Mouse (Mus musculus) stomach, embryonic 16.5 days (tissue): ENCODE measurements around the gene Vwa5b1. TPM values are rescaled to one million over a fixed set of nuclear protein-coding genes. Genes with fewer than 3 reads are reported as not detected.

Experiments used
- ATAC-seq: fragments of 200-750 bp; cut with Nextera tagmentation; 2 replicates; pipeline ENCODE4 v1.8.0; 2017; ENCODE audit warnings: moderate number of reproducible peaks, moderate TSS enrichment; ENCODE audit not compliant: insufficient read depth, low FRiP score
- H3K27ac ChIP-seq: fragments of 300-500 bp; sonication (generic); 2 replicates; pipeline ENCODE4 v1.5.1; 2014; ENCODE audit warnings: low read length
- H3K27me3 ChIP-seq: fragments of 300-500 bp; sonication (generic); 2 replicates; pipeline ENCODE4 v1.6.1; 2014; ENCODE audit warnings: low read length, control low read depth, mixed read lengths; ENCODE audit not compliant: control insufficient read depth, insufficient read depth
- H3K36me3 ChIP-seq: fragments of 300-500 bp; sonication (generic); 2 replicates; pipeline ENCODE4 v1.6.1; 2014; ENCODE audit warnings: low read length; ENCODE audit not compliant: control insufficient read depth, insufficient read depth
- H3K4me1 ChIP-seq: fragments of 300-500 bp; sonication (generic); 2 replicates; pipeline ENCODE4 v1.6.1; 2014; ENCODE audit warnings: low read length, control low read depth, mixed read lengths; ENCODE audit not compliant: control insufficient read depth, insufficient read depth
- H3K4me2 ChIP-seq: fragments of 300-500 bp; sonication (generic); 2 replicates; pipeline ENCODE4 v1.6.1; 2014; ENCODE audit warnings: low read depth, low read length, mixed read lengths
- H3K4me3 ChIP-seq: fragments of 300-500 bp; sonication (generic); replicated peaks from 2 replicates; pipeline ENCODE4 v1.5.1; 2014; ENCODE audit warnings: mild to moderate bottlenecking, low read length
- H3K9ac ChIP-seq: fragments of 300-500 bp; sonication (generic); 2 replicates; pipeline ENCODE4 v1.6.1; 2014; ENCODE audit warnings: low read length
- H3K9me3 ChIP-seq: fragments of 300-500 bp; sonication (generic); replicated peaks from 2 replicates; pipeline ENCODE4 v1.6.1; 2016; ENCODE audit warnings: low read length, control low read depth; ENCODE audit not compliant: control insufficient read depth
- WGBS: fragments of 180-500 bp; shearing (Covaris S2); extraction: QIAGEN DNeasy Blood & Tissue Kit; methylation state at CpG from one replicate; pipeline ENCODE4 v1.1.7; 2014; 5-methylcytosine and 5-hydroxymethylcytosine counted together
- polyA plus RNA-seq: library from polyadenylated mRNA; unstranded; fragments of >200 nt; fragmentation: Nextera tagmentation; extraction: Ambion mirVana; gene quantifications from 2 replicates; pipeline ENCODE4 v1.2.1, GENCODE M21; 2015

Vwa5b1 gene
- polyA plus RNA-seq, 1 experiment from 2014 or later, result 0.34 TPM

- H3K36me3 ChIP-seq, result no peaks in the 10 kb centered on the region
- peak overlapping the region; percentile 47 for H3K9ac ChIP-seq
- no peaks in the 10 kb centered on the region for H3K9me3 ChIP-seq
- H3K4me2 ChIP-seq, result peak overlapping the region; percentile 49
- peak; percentile 51; the same call in 1 of the 2 replicates for ATAC-seq
- WGBS, result 2% methylated on average over 19 of the region's 19 CpGs
- H3K4me1 ChIP-seq, result peaks cover 17% of the 10 kb centered on the region
- H3K27ac ChIP-seq, result no peak overlapping the region
- H3K4me3 ChIP-seq, result peak overlapping the region; percentile 24
- H3K27me3 ChIP-seq, result peaks cover 13% of the 10 kb centered on the region
These were observed 80.2 kb downstream of the Vwa5b1 start for GRCm38 (mm10) chr4:138555531-138555930.

DNA sequence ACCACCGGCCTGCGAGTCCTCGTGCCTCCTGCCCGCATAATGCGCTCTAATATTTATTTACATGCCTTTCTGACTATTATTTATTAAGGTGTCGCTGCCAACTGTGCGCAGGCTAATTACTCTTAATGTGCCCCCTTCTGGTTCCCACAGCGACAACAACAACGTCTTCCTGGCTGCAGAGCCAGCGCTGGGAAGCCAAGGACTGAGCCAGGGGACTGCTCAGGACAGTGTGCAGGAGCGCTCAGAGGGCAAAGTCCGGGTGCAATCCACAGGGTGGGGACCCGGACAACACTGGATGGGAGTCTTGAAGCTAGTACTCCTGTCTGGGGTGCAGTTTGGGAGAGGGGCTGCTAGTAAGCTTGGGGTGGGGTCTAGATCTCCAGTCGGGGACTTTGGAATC, 80.8 kb downstream of the Vwa5b1 start:
- Histone ChIP-seq H3K36me3 (no peaks in the 10 kb centered on the region), H3K9me3 (no peaks in the 10 kb centered on the region), H3K9ac (peak overlapping the region; percentile 47; the same call in 1 of the 2 replicates), H3K4me2 (peak overlapping the region; percentile 49), H3K27ac (no peak overlapping the region), H3K27me3 (peaks cover 13% of the 10 kb centered on the region), H3K4me1 (peaks cover 17% of the 10 kb centered on the region), H3K4me3 (peak overlapping the region; percentile 24; the same call in 1 of the 2 replicates)
- peak; percentile 76; the same call in 1 of the 2 replicates for ATAC-seq
- WGBS, result 3% methylated on average over 14 of the region's 14 CpGs

DNA sequence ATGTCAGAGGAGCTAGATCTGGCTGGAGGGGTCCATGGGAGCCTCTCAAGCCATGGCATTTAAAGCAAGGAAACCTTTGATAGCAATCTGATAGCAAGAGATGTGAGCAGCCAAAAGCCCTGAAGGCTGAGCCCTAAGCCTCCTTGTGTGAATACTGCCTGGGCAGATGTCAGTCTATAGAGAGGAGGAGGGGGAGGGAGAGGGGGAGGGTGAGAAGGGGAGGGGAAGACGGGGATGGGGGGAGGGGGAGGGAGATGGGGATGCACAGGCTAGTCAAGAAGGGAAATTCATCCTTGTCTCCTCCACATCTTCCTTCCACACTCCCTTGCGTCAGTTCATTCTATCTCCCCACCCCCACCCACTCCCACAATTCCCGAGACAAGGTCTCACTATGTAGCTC, 81.4 kb downstream of the Vwa5b1 start:
- Histone ChIP-seq H3K36me3 (no peaks in the 10 kb centered on the region), H3K9me3 (no peaks in the 10 kb centered on the region), H3K4me2 (no peak overlapping the region), H3K4me1 (peaks cover 17% of the 10 kb centered on the region), H3K9ac (no peak overlapping the region), H3K27ac (no peak overlapping the region), H3K4me3 (no peak overlapping the region), H3K27me3 (peaks cover 13% of the 10 kb centered on the region)
- ATAC-seq, result no peak
- WGBS, result 20% methylated on average over 3 of the region's 3 CpGs

- no peak overlapping the region for H3K4me2 ChIP-seq
- no peaks in the 10 kb centered on the region for H3K9me3 ChIP-seq
- no peaks in the 10 kb centered on the region for H3K36me3 ChIP-seq
- peaks cover 13% of the 10 kb centered on the region for H3K27me3 ChIP-seq
- H3K4me3 ChIP-seq, result no peak overlapping the region
- WGBS, result 63% methylated on average over 8 of the region's 8 CpGs
- peaks cover 17% of the 10 kb centered on the region for H3K4me1 ChIP-seq
- ATAC-seq, result no peak
- H3K27ac ChIP-seq, result no peak overlapping the region
- no peak overlapping the region for H3K9ac ChIP-seq
These were observed 82.2 kb downstream of the Vwa5b1 start for GRCm38 (mm10) chr4:138553516-138553933.

- Histone ChIP-seq H3K27ac (no peak overlapping the region), H3K4me2 (no peak overlapping the region), H3K4me3 (no peak overlapping the region), H3K9me3 (no peaks in the 10 kb centered on the region), H3K27me3 (peaks cover 13% of the 10 kb centered on the region), H3K4me1 (peaks cover 17% of the 10 kb centered on the region), H3K9ac (no peak overlapping the region), H3K36me3 (no peaks in the 10 kb centered on the region)
- ATAC-seq, result no peak
- 67% methylated on average over 1 of the region's 1 CpGs for WGBS
These were observed 82.6 kb downstream of the Vwa5b1 start for GRCm38 (mm10) chr4:138553116-138553515.

DNA sequence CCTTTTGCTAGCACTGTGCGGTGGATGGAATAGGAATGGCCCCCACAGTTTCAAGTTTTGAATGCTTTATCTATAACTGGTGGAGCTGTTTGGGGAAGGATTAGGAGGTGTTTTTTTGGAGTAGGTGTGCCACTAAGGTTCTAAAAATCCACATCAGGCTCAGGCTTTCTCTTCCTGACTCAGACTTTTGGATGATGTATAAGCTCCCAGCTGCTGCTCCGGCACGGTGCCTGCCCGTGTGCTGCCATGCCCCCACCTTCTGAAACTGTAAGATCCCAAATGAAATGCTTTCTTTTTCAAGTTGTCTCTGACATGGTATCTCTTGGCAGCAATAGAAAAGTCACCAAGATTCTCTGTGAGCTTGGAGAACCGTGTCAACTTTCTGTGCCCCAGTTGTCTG, 84.1 kb downstream of the Vwa5b1 start:
- H3K4me1 ChIP-seq, result peaks cover 17% of the 10 kb centered on the region
- H3K4me3 ChIP-seq, result no peak overlapping the region
- no peak overlapping the region for H3K9ac ChIP-seq
- peaks cover 13% of the 10 kb centered on the region for H3K27me3 ChIP-seq
- no peaks in the 10 kb centered on the region for H3K36me3 ChIP-seq
- no peak overlapping the region for H3K4me2 ChIP-seq
- no peak for ATAC-seq
- no peaks in the 10 kb centered on the region for H3K9me3 ChIP-seq
- H3K27ac ChIP-seq, result no peak overlapping the region
- WGBS, result 82% methylated on average over 5 of the region's 5 CpGs

GRCm38 (mm10) chr4:138550557-138550956, 85.1 kb downstream of the Vwa5b1 start:
- WGBS, result 47% methylated on average over 5 of the region's 5 CpGs
- no peak overlapping the region for H3K27ac ChIP-seq
- H3K4me1 ChIP-seq, result peaks cover 17% of the 10 kb centered on the region
- no peaks in the 10 kb centered on the region for H3K36me3 ChIP-seq
- H3K9me3 ChIP-seq, result no peaks in the 10 kb centered on the region
- H3K9ac ChIP-seq, result no peak overlapping the region
- ATAC-seq, result no peak
- peaks cover 9% of the 10 kb centered on the region for H3K27me3 ChIP-seq
- no peak overlapping the region for H3K4me2 ChIP-seq
- H3K4me3 ChIP-seq, result no peak overlapping the region

DNA sequence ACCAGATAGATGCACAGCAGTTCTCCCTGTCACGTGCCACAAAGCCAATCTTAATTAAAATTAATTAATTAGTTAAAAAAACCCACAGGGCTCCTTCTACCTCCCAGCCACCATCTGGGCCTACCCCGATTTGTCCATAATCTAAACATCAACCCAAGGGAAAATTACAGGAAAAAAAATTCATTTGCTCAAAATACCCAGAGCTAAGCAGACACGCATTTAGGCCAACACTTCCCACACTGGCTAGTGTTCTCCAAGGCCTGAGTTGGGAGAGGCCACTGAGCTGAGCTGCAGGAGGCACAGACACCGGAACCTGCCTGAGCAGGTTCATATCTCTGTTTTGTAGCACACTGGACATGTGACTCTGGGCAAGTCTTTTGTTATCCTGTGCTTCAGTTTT, 86.7 kb downstream of the Vwa5b1 start:
- Histone ChIP-seq H3K36me3 (no peaks in the 10 kb centered on the region), H3K4me2 (no peak overlapping the region), H3K9ac (no peak overlapping the region), H3K27ac (no peak overlapping the region), H3K9me3 (no peaks in the 10 kb centered on the region), H3K27me3 (no peaks in the 10 kb centered on the region; the same call in 1 of the 2 replicates), H3K4me3 (no peak overlapping the region), H3K4me1 (0 out of 2 replicates have a peak, but pooled peaks cover 4% of the 10 kb centered on the region)
- no peak for ATAC-seq
- 75% methylated on average over 4 of the region's 4 CpGs for WGBS

- no peaks in the 10 kb centered on the region for H3K9me3 ChIP-seq
- H3K9ac ChIP-seq, result no peak overlapping the region
- H3K27me3 ChIP-seq, result no peaks in the 10 kb centered on the region; the same call in 1 of the 2 replicates
- peaks cover 7% of the 10 kb centered on the region for H3K4me1 ChIP-seq
- ATAC-seq, result no peak
- 19% methylated on average over 10 of the region's 10 CpGs for WGBS
- no peak overlapping the region for H3K4me3 ChIP-seq
- no peaks in the 10 kb centered on the region for H3K36me3 ChIP-seq
- H3K27ac ChIP-seq, result no peak overlapping the region
- no peak overlapping the region for H3K4me2 ChIP-seq
These were observed 87.5 kb downstream of the Vwa5b1 start for GRCm38 (mm10) chr4:138548124-138548561.
